Mouse (Mus musculus) naive thymus-derived CD4-positive, alpha-beta T cell, adult 2 months (primary cell): ENCODE measurements around the gene Sh3bp1.

Source experiments
- DNase-seq: peaks from one replicate; pipeline ENCODE4 v3.0.0-alpha.2; 2011; ENCODE audit warnings: low read depth

The Sh3bp1 gene

GRCm38 (mm10) chr15:78915660-78916017 lies 16.1 kb downstream of the Sh3bp1 start:
- peak; percentile 90 for DNase-seq

- no peak for DNase-seq
These were observed 16.7 kb downstream of the Sh3bp1 start for GRCm38 (mm10) chr15:78916052-78916826.

GRCm38 (mm10) chr15:78918126-78918525 lies 18.6 kb downstream of the Sh3bp1 start:
- no peak for DNase-seq

- DNase-seq = no peak
These were observed 20.3 kb downstream of the Sh3bp1 start for GRCm38 (mm10) chr15:78919914-78920313.

GRCm38 (mm10) chr15:78922700-78923099 lies 23.1 kb downstream of the Sh3bp1 start:
- no peak for DNase-seq

- DNase-seq = peak; percentile 76
These were observed 24.0 kb downstream of the Sh3bp1 start for GRCm38 (mm10) chr15:78923585-78923984.

GRCm38 (mm10) chr15:78925129-78925528 lies 25.6 kb downstream of the Sh3bp1 start:
- DNase-seq = no peak

GRCm38 (mm10) chr15:78926021-78926919 lies 26.7 kb downstream of the Sh3bp1 start, which contains the start of gene Lgals1:
TSS of gene Lgals1 (plus strand) at chr15:78926725.
- DNase-seq = peak; percentile 70

- no peak for DNase-seq
These were observed 27.6 kb downstream of the Sh3bp1 start for GRCm38 (mm10) chr15:78927021-78927787.

- DNase-seq = peak; percentile 92
These were observed 28.4 kb downstream of the Sh3bp1 start for GRCm38 (mm10) chr15:78927788-78928457.

GRCm38 (mm10) chr15:78928539-78928938 lies 29.0 kb downstream of the Sh3bp1 start:
- DNase-seq = peak; percentile 50

- no peak for DNase-seq
These were observed 30.7 kb downstream of the Sh3bp1 start for GRCm38 (mm10) chr15:78930192-78930706.

- DNase-seq = no peak
These were observed 31.3 kb downstream of the Sh3bp1 start for GRCm38 (mm10) chr15:78930801-78931426.

GRCm38 (mm10) chr15:78931577-78931976 lies 32.0 kb downstream of the Sh3bp1 start:
- peak; percentile 91 for DNase-seq

GRCm38 (mm10) chr15:78934784-78935320 lies 35.3 kb downstream of the Sh3bp1 start, which contains the start of gene Nol12:
TSS of gene Nol12 (plus strand) at chr15:78934933.
- peak; percentile 95 for DNase-seq

- DNase-seq = no peak
These were observed 36.8 kb downstream of the Sh3bp1 start for GRCm38 (mm10) chr15:78936403-78936802.

GRCm38 (mm10) chr15:78937311-78937710 lies 37.7 kb downstream of the Sh3bp1 start:
- DNase-seq = no peak

- DNase-seq = no peak
These were observed 38.4 kb downstream of the Sh3bp1 start for GRCm38 (mm10) chr15:78937963-78938362.

GRCm38 (mm10) chr15:78940325-78940724 lies 40.8 kb downstream of the Sh3bp1 start:
- DNase-seq = no peak

- DNase-seq = peak; percentile 70
These were observed 43.1 kb downstream of the Sh3bp1 start for GRCm38 (mm10) chr15:78942663-78943062.
